Mouse (Mus musculus): Measurements from ENCODE around the gene Fam126a. TPM values are rescaled to one million over a fixed set of nuclear protein-coding genes. Genes with fewer than 3 reads are reported as not detected.

Gene Fam126a
- polyA plus RNA-seq, 1 experiment from 2014 or later = 38.7 TPM

DNA sequence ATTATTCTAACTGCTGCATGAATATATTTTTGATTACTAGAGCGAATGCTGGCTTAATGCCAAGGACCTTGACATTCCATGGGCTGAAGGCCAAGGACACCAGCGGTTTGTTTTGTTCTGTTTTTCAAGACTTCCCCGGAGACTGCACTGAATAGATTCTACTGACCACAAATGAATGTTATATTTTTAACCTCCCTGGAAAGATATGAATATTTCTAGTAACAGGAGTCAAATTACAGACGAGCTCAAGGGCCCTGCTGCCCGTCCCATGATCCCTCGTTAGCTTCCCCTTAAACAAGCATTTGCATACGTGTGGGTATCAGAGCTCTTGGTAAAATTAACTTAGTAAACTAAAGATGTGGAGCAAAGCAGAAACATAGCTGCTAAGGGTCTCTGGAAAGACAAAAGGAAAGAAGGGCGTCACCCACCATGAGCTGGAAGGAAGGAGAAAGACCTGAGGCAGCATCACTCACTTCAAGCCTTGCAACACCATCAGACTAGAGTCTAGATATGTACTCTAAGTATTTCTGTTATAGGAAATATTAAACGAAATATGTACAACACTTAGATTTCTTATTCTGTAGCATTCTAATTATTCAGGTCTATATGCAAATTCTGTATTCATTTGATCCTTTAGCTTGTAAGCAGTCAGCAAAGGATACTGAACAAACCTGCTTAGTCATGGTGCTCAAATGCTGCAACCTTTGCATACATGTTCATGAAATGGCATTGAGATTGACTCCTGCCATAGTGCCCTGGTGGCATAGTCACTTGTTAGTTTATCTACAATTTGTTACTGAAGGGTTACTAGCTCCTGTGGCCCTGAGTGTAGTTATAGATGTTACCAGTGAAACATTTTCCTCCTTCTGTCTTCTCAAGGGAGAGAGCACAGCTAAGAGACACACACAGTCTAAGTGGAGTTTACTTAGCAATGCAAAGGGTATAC, 23.0 kb upstream of the Fam126a start:
- Histone ChIP-seq H3K9me3 (peaks cover 6% of the 10 kb centered on the region; the same call in 1 of the 2 replicates), H3K4me3 (replicated peaks) (no peak overlapping the region), H3K4me2 (replicated peaks) (no peak overlapping the region), H3K4me1 (replicated peaks) (peaks cover 8% of the 10 kb centered on the region), H3K36me3 (no peaks in the 10 kb centered on the region), H3K27me3 (no peaks in the 10 kb centered on the region), H3K27ac (no peak overlapping the region), H3K9ac (replicated peaks) (no peak overlapping the region)
- 54% methylated on average over 9 of the region's 9 CpGs for WGBS
- no peak for ATAC-seq

DNA sequence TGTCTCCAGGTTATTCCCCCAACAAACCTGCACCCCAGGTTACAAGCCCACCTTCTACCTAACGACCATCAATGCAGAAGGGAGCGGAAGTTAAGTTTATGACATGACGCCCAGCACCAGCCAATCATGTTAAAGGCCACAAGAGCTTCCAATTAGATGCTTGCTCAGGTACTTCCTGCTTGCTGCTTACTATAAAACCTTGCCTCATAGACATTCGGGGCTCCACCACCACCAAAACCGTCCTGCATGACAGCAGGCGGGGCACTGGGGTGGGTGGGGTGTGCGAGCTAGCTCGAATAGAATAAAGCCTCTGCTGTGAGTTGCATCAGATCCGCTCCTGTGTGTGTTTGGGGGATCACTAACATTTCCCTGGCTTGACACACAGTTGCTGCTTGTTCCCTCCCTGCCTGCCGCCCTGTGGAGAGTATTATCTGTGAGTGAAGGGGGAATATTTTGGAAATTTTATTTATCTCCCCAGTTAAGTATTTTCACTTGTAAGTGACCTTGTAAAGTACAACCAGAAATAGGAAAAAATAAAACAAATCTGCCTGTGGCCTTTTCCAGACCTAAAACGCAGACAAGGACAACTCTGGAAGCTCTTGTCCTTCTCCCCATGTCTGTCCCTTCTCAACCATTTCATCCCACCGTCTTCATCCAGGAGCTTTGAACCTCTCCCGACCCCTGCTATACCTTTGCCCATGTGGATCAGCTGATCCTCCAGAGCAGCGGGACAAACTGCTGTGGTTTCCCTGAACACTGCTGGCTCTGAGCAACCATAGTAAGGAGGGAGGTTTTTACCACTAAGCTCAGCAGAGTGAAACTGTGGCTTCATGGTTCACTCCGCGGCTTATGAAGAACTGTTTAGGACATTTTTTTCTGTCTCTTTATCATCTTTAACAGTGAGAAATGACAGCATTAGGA, 21.5 kb upstream of the Fam126a start:
- ATAC-seq = no peak
- Histone ChIP-seq H3K9ac (replicated peaks) (no peak overlapping the region), H3K4me3 (replicated peaks) (no peak overlapping the region), H3K27me3 (no peaks in the 10 kb centered on the region), H3K4me1 (replicated peaks) (peaks cover 14% of the 10 kb centered on the region), H3K4me2 (replicated peaks) (no peak overlapping the region), H3K36me3 (no peaks in the 10 kb centered on the region), H3K9me3 (0 out of 2 replicates have a peak, but pooled peaks cover 3% of the 10 kb centered on the region), H3K27ac (no peak overlapping the region)
- WGBS = 66% methylated on average over 16 of the region's 16 CpGs

DNA sequence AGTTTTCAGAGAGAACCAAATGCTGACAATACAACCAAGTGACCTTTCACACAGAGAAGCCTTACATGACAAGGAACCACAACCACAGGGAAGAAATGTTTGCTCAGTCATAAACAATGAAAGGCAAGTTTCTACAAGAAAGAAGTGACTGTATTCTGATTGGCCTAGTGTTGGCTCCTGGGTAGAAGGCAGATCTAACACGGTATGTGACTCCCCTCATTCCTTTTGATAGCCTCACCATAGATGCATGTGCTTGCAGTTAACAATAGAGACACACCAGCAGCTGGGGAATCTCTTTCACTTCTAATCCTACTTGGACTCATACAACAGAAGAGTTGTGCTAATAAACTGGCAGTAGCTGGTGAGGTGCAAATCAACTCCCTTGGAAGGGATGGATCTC, 17.3 kb upstream of the Fam126a start:
- 17% methylated on average over 1 of the region's 1 CpGs for WGBS
- peaks cover 9% of the 10 kb centered on the region; the same call in 1 of the 2 replicates for H3K4me1 ChIP-seq (replicated peaks)
- no peak overlapping the region for H3K9ac ChIP-seq (replicated peaks)
- no peaks in the 10 kb centered on the region for H3K36me3 ChIP-seq
- no peaks in the 10 kb centered on the region for H3K9me3 ChIP-seq
- ATAC-seq = no peak
- no peak overlapping the region for H3K27ac ChIP-seq
- H3K4me2 ChIP-seq (replicated peaks) = no peak overlapping the region
- H3K4me3 ChIP-seq (replicated peaks) = no peak overlapping the region
- no peaks in the 10 kb centered on the region for H3K27me3 ChIP-seq

DNA sequence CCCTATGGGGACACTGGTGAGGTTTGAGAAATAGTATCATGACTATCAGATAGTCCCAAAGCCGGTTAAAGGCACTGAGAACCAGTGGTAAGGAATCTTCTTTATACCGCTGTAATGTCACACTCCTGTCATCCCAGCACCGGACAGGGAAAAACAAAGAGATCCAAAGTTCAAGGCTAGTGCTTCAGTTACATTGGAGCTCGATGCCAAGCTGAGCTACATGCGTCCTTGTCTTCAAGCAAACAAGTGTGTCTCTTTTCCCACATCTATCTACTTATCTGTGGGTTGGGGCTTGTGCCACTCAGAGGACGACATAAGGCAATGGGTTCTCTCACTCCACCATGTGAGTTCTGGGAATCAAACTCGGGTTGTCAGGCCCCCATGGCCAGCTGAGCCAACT, 16.5 kb upstream of the Fam126a start:
- Histone ChIP-seq H3K9me3 (no peaks in the 10 kb centered on the region), H3K36me3 (no peaks in the 10 kb centered on the region), H3K4me3 (replicated peaks) (no peak overlapping the region), H3K4me1 (replicated peaks) (peaks cover 9% of the 10 kb centered on the region; the same call in 1 of the 2 replicates), H3K9ac (replicated peaks) (no peak overlapping the region), H3K4me2 (replicated peaks) (no peak overlapping the region), H3K27me3 (no peaks in the 10 kb centered on the region), H3K27ac (no peak overlapping the region)
- no peak for ATAC-seq
- 91% methylated on average over 7 of the region's 7 CpGs for WGBS

DNA sequence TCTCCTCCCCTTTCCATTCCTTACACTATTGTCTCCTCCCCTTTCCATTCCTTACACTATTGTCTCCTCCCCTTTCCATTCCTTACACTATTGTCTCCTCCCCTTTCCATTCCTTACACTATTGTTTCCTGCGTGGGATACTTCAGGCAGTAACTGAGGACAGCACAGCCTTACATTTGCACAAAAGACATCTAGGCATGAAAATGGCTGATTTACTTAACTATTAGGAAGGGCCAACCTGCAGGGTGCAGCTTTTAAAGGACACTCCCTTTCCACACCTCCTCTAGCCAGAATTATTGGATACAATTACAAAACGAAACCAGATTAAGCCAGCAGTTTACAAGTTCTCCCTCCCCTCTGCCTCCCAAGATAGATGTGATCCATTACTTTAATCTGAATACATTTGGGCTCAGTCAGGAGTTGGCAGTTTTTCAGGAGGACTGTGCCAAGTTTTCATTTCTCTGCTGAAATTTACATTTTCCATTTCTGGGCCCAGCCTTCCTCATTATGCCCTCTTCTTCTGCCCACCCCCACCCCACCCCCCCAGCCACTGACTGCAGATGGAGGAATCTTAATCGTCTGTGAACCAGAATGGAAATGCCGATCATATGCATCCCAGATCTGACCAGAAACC, 15.6 kb upstream of the Fam126a start:
- no peak overlapping the region for H3K9ac ChIP-seq (replicated peaks)
- H3K36me3 ChIP-seq = no peaks in the 10 kb centered on the region
- peaks cover 9% of the 10 kb centered on the region; the same call in 1 of the 2 replicates for H3K4me1 ChIP-seq (replicated peaks)
- no peak overlapping the region for H3K27ac ChIP-seq
- H3K4me2 ChIP-seq (replicated peaks) = no peak overlapping the region
- no peak overlapping the region for H3K4me3 ChIP-seq (replicated peaks)
- H3K9me3 ChIP-seq = no peaks in the 10 kb centered on the region
- 47% methylated on average over 4 of the region's 4 CpGs for WGBS
- no peaks in the 10 kb centered on the region for H3K27me3 ChIP-seq
- no peak for ATAC-seq

DNA sequence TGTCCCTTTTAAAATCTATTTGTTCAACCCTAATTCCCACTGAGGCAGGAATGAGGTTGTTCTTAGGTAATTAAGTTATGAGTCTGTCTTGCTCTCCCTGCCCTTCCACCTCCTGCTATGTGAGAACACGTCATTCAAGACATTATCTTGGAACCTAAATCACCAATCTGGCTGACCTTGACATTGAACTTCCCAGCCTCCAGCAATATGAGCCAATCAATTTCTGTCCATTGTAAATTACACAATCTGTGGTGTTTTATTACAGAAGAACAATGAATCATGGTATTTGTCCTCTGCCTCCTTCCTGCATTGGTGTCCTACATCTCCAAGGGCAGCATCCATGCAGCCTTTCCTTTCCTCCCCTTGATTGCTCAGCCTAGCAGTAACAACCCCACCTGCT, 13.9 kb upstream of the Fam126a start:
- peaks cover 9% of the 10 kb centered on the region; the same call in 1 of the 2 replicates for H3K4me1 ChIP-seq (replicated peaks)
- no peak overlapping the region for H3K9ac ChIP-seq (replicated peaks)
- WGBS = 70% methylated on average over 1 of the region's 1 CpGs
- no peaks in the 10 kb centered on the region for H3K9me3 ChIP-seq
- H3K4me2 ChIP-seq (replicated peaks) = no peak overlapping the region
- H3K4me3 ChIP-seq (replicated peaks) = no peak overlapping the region
- no peaks in the 10 kb centered on the region for H3K36me3 ChIP-seq
- ATAC-seq = no peak
- no peak overlapping the region for H3K27ac ChIP-seq
- H3K27me3 ChIP-seq = no peaks in the 10 kb centered on the region

DNA sequence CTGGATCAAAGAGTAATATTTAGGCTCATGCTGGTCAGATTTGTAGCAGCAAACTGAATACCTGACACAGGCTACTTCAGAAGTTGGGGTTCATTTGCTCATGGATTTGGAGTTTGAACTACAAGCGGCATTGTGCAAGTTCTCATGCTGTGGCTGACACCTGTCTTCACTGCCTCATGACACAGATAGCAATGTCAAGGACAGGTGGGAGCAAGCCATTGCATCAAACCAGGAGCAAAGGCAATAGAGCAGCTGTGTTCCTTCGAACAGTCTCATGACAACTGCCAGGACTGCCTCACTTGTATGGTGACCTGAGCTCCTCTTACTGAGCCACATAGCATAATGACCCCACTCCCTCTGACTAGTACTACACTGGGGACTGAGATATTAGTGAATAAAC, 12.9 kb upstream of the Fam126a start:
- H3K4me2 ChIP-seq (replicated peaks) = no peak overlapping the region
- 99% methylated on average over 2 of the region's 2 CpGs for WGBS
- H3K9me3 ChIP-seq = no peaks in the 10 kb centered on the region
- H3K9ac ChIP-seq (replicated peaks) = no peak overlapping the region
- no peaks in the 10 kb centered on the region for H3K36me3 ChIP-seq
- H3K27ac ChIP-seq = no peak overlapping the region
- peaks cover 9% of the 10 kb centered on the region; the same call in 1 of the 2 replicates for H3K4me1 ChIP-seq (replicated peaks)
- ATAC-seq = no peak
- no peaks in the 10 kb centered on the region for H3K27me3 ChIP-seq
- H3K4me3 ChIP-seq (replicated peaks) = no peak overlapping the region

DNA sequence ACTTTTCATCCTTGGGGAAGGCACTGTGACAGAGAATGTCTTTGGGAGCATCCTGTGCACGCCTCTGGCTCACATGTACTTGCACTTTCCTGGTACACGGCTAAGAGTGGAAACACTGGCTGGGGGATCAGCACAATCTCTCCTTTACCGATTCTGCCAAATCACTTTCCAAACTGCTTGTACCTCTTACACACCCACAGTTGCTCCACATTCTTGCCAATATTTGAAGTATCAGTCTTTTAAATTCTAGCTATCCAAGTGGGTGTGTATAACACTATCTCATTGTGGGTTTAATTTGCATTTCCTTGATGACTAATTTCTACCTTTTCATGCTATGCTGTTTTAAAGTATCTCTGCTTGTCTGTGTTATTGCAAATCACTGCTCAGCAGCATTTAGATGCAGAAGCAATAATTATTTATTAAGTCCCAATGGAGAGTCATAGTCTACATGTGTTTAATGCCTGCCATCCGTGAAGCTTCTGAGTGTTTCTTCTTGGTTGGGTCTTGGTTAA, 10.9 kb upstream of the Fam126a start:
- no peak overlapping the region for H3K9ac ChIP-seq (replicated peaks)
- no peak overlapping the region for H3K27ac ChIP-seq
- H3K36me3 ChIP-seq = no peaks in the 10 kb centered on the region
- 86% methylated on average over 4 of the region's 4 CpGs for WGBS
- H3K27me3 ChIP-seq = no peaks in the 10 kb centered on the region
- no peak for ATAC-seq
- no peak overlapping the region for H3K4me3 ChIP-seq (replicated peaks)
- no peaks in the 10 kb centered on the region for H3K4me1 ChIP-seq (replicated peaks)
- no peak overlapping the region for H3K4me2 ChIP-seq (replicated peaks)
- H3K9me3 ChIP-seq = no peaks in the 10 kb centered on the region

DNA sequence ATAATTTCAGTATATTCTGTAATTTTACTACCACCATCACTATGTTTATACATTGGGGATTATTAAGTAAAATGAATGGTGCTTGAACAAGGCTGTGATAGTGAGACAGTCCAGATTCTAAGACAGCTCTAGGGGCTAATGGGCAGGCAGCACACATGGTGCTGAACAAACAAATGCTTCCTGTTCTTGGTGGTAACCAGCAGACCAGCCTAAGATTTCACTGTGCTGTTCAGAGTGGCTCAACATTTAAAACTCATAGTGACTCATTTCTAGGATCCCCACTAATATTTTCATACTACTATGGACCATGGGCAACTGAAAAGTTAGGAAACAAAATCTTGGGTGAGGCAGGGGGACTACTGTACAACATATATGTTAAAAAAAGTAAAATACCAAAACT, 10.1 kb upstream of the Fam126a start:
- Histone ChIP-seq H3K4me2 (replicated peaks) (no peak overlapping the region), H3K9ac (replicated peaks) (no peak overlapping the region), H3K9me3 (no peaks in the 10 kb centered on the region), H3K4me3 (replicated peaks) (no peak overlapping the region), H3K4me1 (replicated peaks) (no peaks in the 10 kb centered on the region), H3K27me3 (no peaks in the 10 kb centered on the region), H3K27ac (no peak overlapping the region), H3K36me3 (no peaks in the 10 kb centered on the region)
- no peak for ATAC-seq

DNA sequence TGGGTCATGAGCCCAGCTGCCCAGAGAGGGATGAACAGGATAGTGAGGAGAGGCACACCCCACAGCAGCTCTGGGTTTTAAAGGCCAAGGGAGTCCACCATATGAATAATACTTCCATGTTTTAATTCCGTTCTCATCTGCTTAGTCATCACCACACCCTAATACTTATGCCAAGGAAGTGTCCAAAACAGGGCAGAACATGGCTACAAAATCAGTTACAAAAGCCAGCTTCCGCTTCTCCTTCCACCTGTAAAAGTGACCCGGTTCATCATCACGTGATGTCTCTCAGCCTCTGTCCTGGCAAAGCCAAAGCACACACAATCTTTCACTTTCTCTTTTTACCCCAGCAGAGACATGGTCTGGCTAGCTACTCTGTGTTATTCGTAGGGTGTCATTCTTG, 8.9 kb upstream of the Fam126a start:
- Histone ChIP-seq H3K27ac (no peak overlapping the region), H3K9me3 (no peaks in the 10 kb centered on the region), H3K4me1 (replicated peaks) (no peaks in the 10 kb centered on the region), H3K36me3 (no peaks in the 10 kb centered on the region), H3K4me3 (replicated peaks) (no peak overlapping the region), H3K4me2 (replicated peaks) (no peak overlapping the region), H3K9ac (replicated peaks) (no peak overlapping the region), H3K27me3 (no peaks in the 10 kb centered on the region)
- 91% methylated on average over 5 of the region's 5 CpGs for WGBS
- no peak for ATAC-seq

DNA sequence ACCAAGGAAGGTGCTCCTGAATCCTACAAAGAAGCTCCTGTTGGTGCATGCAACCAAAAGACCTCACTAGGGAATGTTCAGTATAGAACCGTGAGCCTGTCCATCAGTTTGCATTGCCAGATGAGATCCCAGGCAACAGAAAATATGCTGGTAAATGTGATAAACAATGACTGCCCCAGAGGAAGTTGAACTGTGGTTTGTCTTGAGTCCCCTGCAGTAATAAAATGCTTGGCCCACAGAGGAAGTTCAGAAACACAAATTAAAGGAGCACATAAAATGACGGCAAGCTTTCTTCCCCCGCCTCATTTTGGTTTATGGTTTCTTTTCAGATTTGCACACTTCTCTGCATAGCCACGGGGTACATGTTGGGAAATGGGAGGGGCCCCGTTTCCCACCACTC, 8.3 kb upstream of the Fam126a start:
- whole genome bisulfite sequencing = 83% methylated on average over 5 of the region's 5 CpGs
- Histone ChIP-seq H3K9me3 (no peaks in the 10 kb centered on the region), H3K4me2 (replicated peaks) (no peak overlapping the region), H3K4me1 (replicated peaks) (no peaks in the 10 kb centered on the region), H3K27me3 (no peaks in the 10 kb centered on the region), H3K9ac (replicated peaks) (no peak overlapping the region), H3K36me3 (no peaks in the 10 kb centered on the region), H3K27ac (no peak overlapping the region), H3K4me3 (replicated peaks) (no peak overlapping the region)
- no peak for ATAC-seq
